Mouse (Mus musculus) erythroid progenitor cell, adult 5-6 weeks (primary cell): ENCODE data around the gene Sptbn1. TPM values are rescaled to one million over a fixed set of nuclear protein-coding genes. Genes with fewer than 3 reads are reported as not detected.

Experiments
- total RNA-seq, 2 experiments: library from RNA; stranded (forward) in 1 of 2; stranded (reverse) in 1 of 2; fragments of 150-400 nt in 1 of 2; fragments of 186-747, 209-891 nt in 1 of 2; gene quantifications; 2 replicates each; pipeline versions ENCODE4 v1.2.3 to v1.2.4; 2015 to 2017; ENCODE audit warnings: low replicate concordance in 2 of 2

Gene Sptbn1
- total RNA-seq, 2 experiments from 2014 or later: 13.2 to 23.5 TPM

Other genes starting within 250 kb of the Sptbn1 start
- 0.84 and 18.0 TPM in 2 replicates for gene Eml6, start 242.1 kb downstream of the Sptbn1 start, total RNA-seq (2015; ENCODE audit: low replicate concordance)
- 1.2 TPM in 1 of 2 replicates, not detected in the other for gene Eml6, start 242.1 kb downstream of the Sptbn1 start, total RNA-seq (2017; ENCODE audit: low replicate concordance)
- gene 4930505A04Rik, start 203.7 kb upstream of the Sptbn1 start, total RNA-seq (2015; ENCODE audit: low replicate concordance): not detected in 2 replicates
- gene 4930505A04Rik, start 203.7 kb upstream of the Sptbn1 start, total RNA-seq (2017; ENCODE audit: low replicate concordance): not detected in 2 replicates